Mouse (Mus musculus): ENCODE measurements around the gene Jade1. TPM values are rescaled to one million over a fixed set of nuclear protein-coding genes. Genes with fewer than 3 reads are reported as not detected.

The Jade1 gene
- polyA plus RNA-seq, 1 experiment from 2014 or later, result 15.6 TPM

DNA sequence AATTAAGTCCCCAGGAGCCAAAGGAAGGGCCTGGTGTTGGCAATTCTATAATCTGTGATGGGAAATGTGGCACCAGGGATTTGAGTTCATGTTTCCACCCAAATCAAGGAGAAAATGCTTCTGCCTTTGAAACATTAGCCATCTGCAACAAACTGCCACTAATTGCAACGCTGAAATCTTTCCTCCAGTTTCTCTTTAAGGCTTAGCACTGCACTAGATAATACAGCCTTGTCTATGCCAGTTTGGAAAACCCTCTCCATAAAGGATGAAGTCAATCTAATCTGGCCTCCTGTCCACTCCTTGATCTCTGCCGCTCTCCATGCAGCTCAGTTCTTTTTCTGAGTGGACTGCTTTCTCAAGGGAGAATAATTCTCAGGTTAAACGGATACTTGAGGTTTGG lies 62.5 kb downstream of the Jade1 start:
- ATAC-seq (ENCODE audit: low FRiP score), result peak; percentile 46; the same call in 1 of the 2 replicates
- 69% methylated on average over 3 of the region's 3 CpGs for WGBS
- no peak overlapping the region for H3K9ac ChIP-seq (replicated peaks)
- H3K9me3 ChIP-seq (replicated peaks), result no peaks in the 10 kb centered on the region
- peaks cover 9% of the 10 kb centered on the region for H3K36me3 ChIP-seq
- peak overlapping the region; percentile 24 for H3K27ac ChIP-seq (replicated peaks)
- no peaks in the 10 kb centered on the region for H3K27me3 ChIP-seq (replicated peaks)
- H3K4me3 ChIP-seq (replicated peaks), result no peak overlapping the region
- no peak overlapping the region for H3K4me2 ChIP-seq
- 0 out of 2 replicates have a peak, but pooled peaks cover 7% of the 10 kb centered on the region for H3K4me1 ChIP-seq

- ATAC-seq (ENCODE audit: low FRiP score), result no peak
- 85% methylated on average over 3 of the region's 3 CpGs for WGBS
- H3K36me3 ChIP-seq, result peaks cover 4% of the 10 kb centered on the region
- no peak overlapping the region for H3K4me2 ChIP-seq
- H3K4me1 ChIP-seq, result 0 out of 2 replicates have a peak, but pooled peaks cover 7% of the 10 kb centered on the region
- peak overlapping the region; percentile 24 for H3K27ac ChIP-seq (replicated peaks)
- H3K27me3 ChIP-seq (replicated peaks), result no peaks in the 10 kb centered on the region
- H3K4me3 ChIP-seq (replicated peaks), result no peak overlapping the region
- H3K9me3 ChIP-seq (replicated peaks), result no peaks in the 10 kb centered on the region
- no peak overlapping the region for H3K9ac ChIP-seq (replicated peaks)
Measured at GRCm38 (mm10) chr3:41618488-41618887, 63.0 kb downstream of the Jade1 start.

GRCm38 (mm10) chr3:41620971-41621370 lies 65.4 kb downstream of the Jade1 start:
- no peaks in the 10 kb centered on the region; the same call in 1 of the 2 replicates for H3K36me3 ChIP-seq
- H3K27me3 ChIP-seq (replicated peaks), result no peaks in the 10 kb centered on the region
- no peak overlapping the region for H3K27ac ChIP-seq (replicated peaks)
- no peak overlapping the region for H3K4me3 ChIP-seq (replicated peaks)
- H3K9me3 ChIP-seq (replicated peaks), result no peaks in the 10 kb centered on the region
- H3K4me2 ChIP-seq, result no peak overlapping the region
- 0 out of 2 replicates have a peak, but pooled peaks cover 7% of the 10 kb centered on the region for H3K4me1 ChIP-seq
- ATAC-seq (ENCODE audit: low FRiP score), result no peak
- H3K9ac ChIP-seq (replicated peaks), result no peak overlapping the region
- 90% methylated on average over 7 of the region's 7 CpGs for WGBS

- ATAC-seq (ENCODE audit: low FRiP score), result no peak
- H3K27me3 ChIP-seq (replicated peaks), result no peaks in the 10 kb centered on the region
Measured at GRCm38 (mm10) chr3:41655642-41656041, 100.1 kb downstream of the Jade1 start.

More at GRCm38 (mm10) chr3:41655642-41656041, 100.1 kb downstream of the Jade1 start:
- WGBS, result 96% methylated on average over 1 of the region's 1 CpGs
- peaks cover 23% of the 10 kb centered on the region for H3K36me3 ChIP-seq
- no peak overlapping the region for H3K4me2 ChIP-seq
- H3K4me3 ChIP-seq (replicated peaks), result no peak overlapping the region
- H3K27ac ChIP-seq (replicated peaks), result no peak overlapping the region
- H3K4me1 ChIP-seq, result no peaks in the 10 kb centered on the region
- H3K9me3 ChIP-seq (replicated peaks), result no peaks in the 10 kb centered on the region
- H3K9ac ChIP-seq (replicated peaks), result no peak overlapping the region

Other genes starting within 250 kb of the Jade1 start
- gene Sclt1, start 186.8 kb downstream of the Jade1 start, polyA plus RNA-seq (2015; fragmentation: Nextera tagmentation; extraction: Ambion mirVana), result 20.0 and 21.5 TPM in 2 replicates
- 10.1 and 11.9 TPM in 2 replicates for gene D3Ertd751e, start 186.9 kb downstream of the Jade1 start, polyA plus RNA-seq (2015; fragmentation: Nextera tagmentation; extraction: Ambion mirVana)

Data from neural tube, embryonic 15.5 days (tissue).